Mouse (Mus musculus): ENCODE measurements around the gene C77080.

The C77080 gene

GRCm38 (mm10) chr4:129237843-129238441 is 23.3 kb downstream of the C77080 start:
- no peak for DNase-seq

- DNase-seq, result no peak
These were observed 24.9 kb downstream of the C77080 start for GRCm38 (mm10) chr4:129236236-129236813.

- DNase-seq, result no peak
These were observed 26.1 kb downstream of the C77080 start for GRCm38 (mm10) chr4:129235147-129235546.

GRCm38 (mm10) chr4:129234488-129234887 is 26.7 kb downstream of the C77080 start:
- no peak for DNase-seq

GRCm38 (mm10) chr4:129232561-129233360 is 28.4 kb downstream of the C77080 start:
- no peak for DNase-seq

GRCm38 (mm10) chr4:129231594-129232450 is 29.4 kb downstream of the C77080 start:
- no peak for DNase-seq

GRCm38 (mm10) chr4:129230926-129231325 is 30.3 kb downstream of the C77080 start:
- DNase-seq, result no peak

- no peak for DNase-seq
These were observed 33.2 kb downstream of the C77080 start for GRCm38 (mm10) chr4:129227985-129228381.

GRCm38 (mm10) chr4:129227170-129227984 is 33.8 kb downstream of the C77080 start:
- no peak for DNase-seq

- DNase-seq, result no peak
These were observed 34.7 kb downstream of the C77080 start for GRCm38 (mm10) chr4:129226441-129226963.

GRCm38 (mm10) chr4:129225315-129225714 is 35.9 kb downstream of the C77080 start:
- DNase-seq, result no peak

- no peak for DNase-seq
These were observed 37.6 kb downstream of the C77080 start for GRCm38 (mm10) chr4:129223421-129224281.

GRCm38 (mm10) chr4:129222019-129222925 is 38.9 kb downstream of the C77080 start:
- no peak for DNase-seq

- DNase-seq, result no peak
These were observed 39.9 kb downstream of the C77080 start for GRCm38 (mm10) chr4:129221097-129222010.

GRCm38 (mm10) chr4:129220376-129221089 is 40.7 kb downstream of the C77080 start:
- DNase-seq, result no peak

GRCm38 (mm10) chr4:129219198-129219597 is 42.0 kb downstream of the C77080 start:
- no peak for DNase-seq

GRCm38 (mm10) chr4:129218569-129219175 is 42.5 kb downstream of the C77080 start:
- no peak for DNase-seq

All from right cerebral cortex, adult 18-20 months (tissue).